ENCODE assay signal across 8 mouse cellular contexts in genomic region chr2:91237511-91238080, GRCm38 (mm10). TPM values are rescaled to one million over a fixed set of nuclear protein-coding genes. Genes with fewer than 3 reads are reported as not detected.
DNase-seq lines count a peak whose midpoint lies in the region; ATAC-seq and TF ChIP-seq lines count a peak whose summit lies in the region.
"Not testable (repeated sequence)": the region's sequence is repeated elsewhere in the genome, so short reads cannot be mapped to it uniquely, and the experiment has no call there.

No protein-coding gene starts in this region.

- 22% methylated on average over 4 of the region's 4 CpGs for WGBS in cerebellum, adult 2 months
- WGBS in forebrain, embryonic 11.5 days: 28% methylated on average over 4 of the region's 4 CpGs
- WGBS in heart, postnatal 0 days: 23% methylated on average over 4 of the region's 4 CpGs
- WGBS in kidney, embryonic 14.5 days: 17% methylated on average over 4 of the region's 4 CpGs
- 7% methylated on average over 4 of the region's 4 CpGs for WGBS in liver, embryonic 16.5 days (ENCODE audit: insufficient replicate concordance)
- 18% methylated on average over 4 of the region's 4 CpGs for whole genome bisulfite sequencing in midbrain, embryonic 16.5 days
- WGBS in stomach, postnatal 0 days: 8% methylated on average over 4 of the region's 4 CpGs

- TF ChIP-seq CTCF in ES-Bruce4 (IDR thresholded peaks at IDR 0.05; ENCODE audit: low read depth, low read length): peak; percentile 8
- TF ChIP-seq CTCF in cerebellum, adult 2 months (IDR thresholded peaks at IDR 0.05; ENCODE audit: borderline replicate concordance, insufficient read depth, low read depth, low read length): peak; percentile 35; the same call in 1 of the 2 replicates
- TF ChIP-seq CTCF in heart, postnatal 0 days (IDR thresholded peaks at IDR 0.05; ENCODE audit: low read depth): peak; percentile 14; the same call in 1 of the 2 replicates
- peak; percentile 51 for TF ChIP-seq CTCF in stomach, postnatal 0 days (IDR thresholded peaks at IDR 0.05; ENCODE audit: low read depth)

- H3K36me3 ChIP-seq in ES-Bruce4 (ENCODE audit: control insufficient read depth, insufficient read depth, low read length, poor library complexity, severe bottlenecking); forebrain, embryonic 11.5 days (ENCODE audit: control insufficient read depth, insufficient read depth, low read length); heart, postnatal 0 days (replicated peaks; ENCODE audit: control insufficient read depth, insufficient read depth, low read length); kidney, embryonic 14.5 days (ENCODE audit: control insufficient read depth, insufficient read depth, low read length); liver, embryonic 16.5 days (ENCODE audit: control insufficient read depth, insufficient read depth); midbrain, embryonic 16.5 days (ENCODE audit: control insufficient read depth, insufficient read depth, low read length); stomach, postnatal 0 days (ENCODE audit: control insufficient read depth, insufficient read depth, low read length): not testable (repeated sequence)

- TF ChIP-seq EP300 in ES-Bruce4 (IDR thresholded peaks at IDR 0.05; ENCODE audit: insufficient read depth, low read depth, low read length); heart, postnatal 0 days (IDR thresholded peaks at IDR 0.05; ENCODE audit: low read depth); stomach, postnatal 0 days (optimal IDR thresholded peaks at IDR 0.05): not testable (repeated sequence)

- not testable (repeated sequence) for H3K27me3 ChIP-seq in ES-Bruce4 (ENCODE audit: control insufficient read depth, insufficient read depth, low read length, poor library complexity, severe bottlenecking); cerebellum, adult 2 months (ENCODE audit: control insufficient read depth, insufficient read depth, low read length); forebrain, embryonic 11.5 days (ENCODE audit: control insufficient read depth, insufficient read depth, low read length); heart, postnatal 0 days (ENCODE audit: control insufficient read depth, insufficient read depth, low read length); kidney, embryonic 14.5 days (ENCODE audit: control insufficient read depth, insufficient read depth, low read length); liver, embryonic 16.5 days (ENCODE audit: control insufficient read depth, insufficient read depth, low read depth, low read length); midbrain, embryonic 16.5 days (ENCODE audit: control insufficient read depth, insufficient read depth, low read depth, low read length); stomach, postnatal 0 days (ENCODE audit: control insufficient read depth, insufficient read depth, low read length)

- H3K9me3 ChIP-seq in ES-Bruce4 (replicated peaks; ENCODE audit: control insufficient read depth, insufficient read depth, low read length, poor library complexity, severe bottlenecking); forebrain, embryonic 11.5 days (ENCODE audit: control insufficient read depth, low read length); heart, postnatal 0 days (replicated peaks; ENCODE audit: control insufficient read depth, low read length); kidney, embryonic 14.5 days (ENCODE audit: control insufficient read depth, low read length); liver, embryonic 16.5 days (replicated peaks; ENCODE audit: control insufficient read depth, low read length); midbrain, embryonic 16.5 days (replicated peaks; ENCODE audit: control insufficient read depth, low read length, poor library complexity, severe bottlenecking); stomach, postnatal 0 days (ENCODE audit: control insufficient read depth, low read length): not testable (repeated sequence)

- peak overlapping the region; percentile 60 for H3K9ac ChIP-seq in ES-Bruce4 (ENCODE audit: low read depth, poor library complexity, severe bottlenecking)
- peak overlapping the region; percentile 73; the same call in 1 of the 2 replicates for H3K9ac ChIP-seq in forebrain, embryonic 11.5 days (ENCODE audit: low read length)
- H3K9ac ChIP-seq in heart, postnatal 0 days (replicated peaks; ENCODE audit: low read depth, low read length); stomach, postnatal 0 days (ENCODE audit: low read length): not testable (repeated sequence)
- H3K9ac ChIP-seq in kidney, embryonic 14.5 days (ENCODE audit: low read depth, low read length): peak overlapping the region; percentile 51; the same call in 1 of the 2 replicates
- peak overlapping the region; percentile 77 for H3K9ac ChIP-seq in liver, embryonic 16.5 days (ENCODE audit: low read depth, low read length)
- peak overlapping the region; percentile 67 for H3K9ac ChIP-seq in midbrain, embryonic 16.5 days (ENCODE audit: low read depth, low read length)

- peak; percentile 13; the same call in 1 of the 2 replicates for ATAC-seq in forebrain, embryonic 11.5 days (replicated peaks; ENCODE audit: low FRiP score)
- ATAC-seq in heart, postnatal 0 days (ENCODE audit: insufficient read depth, low read depth): peak; percentile 32
- peak; percentile 7; the same call in 1 of the 2 replicates for ATAC-seq in kidney, embryonic 14.5 days (ENCODE audit: low FRiP score, low TSS enrichment)
- ATAC-seq in liver, embryonic 16.5 days (ENCODE audit: low read depth): peak; percentile 7; the same call in 1 of the 2 replicates
- peak; percentile 70 for ATAC-seq in midbrain, embryonic 16.5 days
- peak; percentile 43 for ATAC-seq in stomach, postnatal 0 days (ENCODE audit: low FRiP score, low TSS enrichment)

- peak overlapping the region; percentile 98 for H3K27ac ChIP-seq in ES-Bruce4 (ENCODE audit: insufficient read depth, low read length)
- not testable (repeated sequence) for H3K27ac ChIP-seq in cerebellum, adult 2 months (ENCODE audit: insufficient read depth, low read length)
- peak overlapping the region; percentile 85; the same call in 1 of the 2 replicates for H3K27ac ChIP-seq in forebrain, embryonic 11.5 days (ENCODE audit: low read depth, low read length)
- H3K27ac ChIP-seq in heart, postnatal 0 days (ENCODE audit: low read depth): peak overlapping the region; percentile 89
- H3K27ac ChIP-seq in kidney, embryonic 14.5 days (ENCODE audit: low read depth, low read length): peak overlapping the region; percentile 93; the same call in 1 of the 2 replicates
- H3K27ac ChIP-seq in liver, embryonic 16.5 days (ENCODE audit: low read length): peak overlapping the region; percentile 95
- peak overlapping the region; percentile 86 for H3K27ac ChIP-seq in midbrain, embryonic 16.5 days (ENCODE audit: low read length)
- peak overlapping the region; percentile 87 for H3K27ac ChIP-seq in stomach, postnatal 0 days (replicated peaks)

- not testable (repeated sequence) for H3K4me1 ChIP-seq in ES-Bruce4 (ENCODE audit: control insufficient read depth, insufficient read depth, low read length); cerebellum, adult 2 months (ENCODE audit: control insufficient read depth, insufficient read depth, low read length); forebrain, embryonic 11.5 days (replicated peaks; ENCODE audit: control insufficient read depth, insufficient read depth, low read length); heart, postnatal 0 days (ENCODE audit: control insufficient read depth, insufficient read depth); kidney, embryonic 14.5 days (ENCODE audit: control insufficient read depth, insufficient read depth, low read length); midbrain, embryonic 16.5 days (ENCODE audit: control insufficient read depth, insufficient read depth, low read length); stomach, postnatal 0 days (replicated peaks; ENCODE audit: control insufficient read depth, insufficient read depth)
- peaks cover 15% of the 10 kb centered on the region for H3K4me1 ChIP-seq in liver, embryonic 16.5 days (ENCODE audit: control insufficient read depth, low read depth, low read length)

- H3K4me2 ChIP-seq in forebrain, embryonic 11.5 days (ENCODE audit: low read depth, low read length, severe bottlenecking): peak overlapping the region; percentile 77
- H3K4me2 ChIP-seq in heart, postnatal 0 days (ENCODE audit: low read depth, low read length): peak overlapping the region; percentile 72
- peak overlapping the region; percentile 90 for H3K4me2 ChIP-seq in kidney, embryonic 14.5 days (replicated peaks; ENCODE audit: low read depth, low read length)
- H3K4me2 ChIP-seq in liver, embryonic 16.5 days (ENCODE audit: low read depth, low read length): peak overlapping the region; percentile 99
- H3K4me2 ChIP-seq in midbrain, embryonic 16.5 days (ENCODE audit: low read length): peak overlapping the region; percentile 85
- peak overlapping the region; percentile 52 for H3K4me2 ChIP-seq in stomach, postnatal 0 days (replicated peaks; ENCODE audit: low read depth)

- H3K4me3 ChIP-seq in ES-Bruce4 (ENCODE audit: low read depth, low read length): peak overlapping the region; percentile 94
- peak overlapping the region; percentile 76 for H3K4me3 ChIP-seq in cerebellum, adult 2 months (replicated peaks; ENCODE audit: insufficient read depth, low read depth, low read length)
- H3K4me3 ChIP-seq in forebrain, embryonic 11.5 days (ENCODE audit: low read depth, low read length): peak overlapping the region; percentile 51
- peak overlapping the region; percentile 53 for H3K4me3 ChIP-seq in heart, postnatal 0 days (ENCODE audit: low read depth, low read length)
- peak overlapping the region; percentile 71 for H3K4me3 ChIP-seq in kidney, embryonic 14.5 days (ENCODE audit: low read length)
- H3K4me3 ChIP-seq in liver, embryonic 16.5 days (ENCODE audit: low read depth, low read length): peak overlapping the region; percentile 72
- peak overlapping the region; percentile 60 for H3K4me3 ChIP-seq in midbrain, embryonic 16.5 days (ENCODE audit: low read depth, low read length)
- H3K4me3 ChIP-seq in stomach, postnatal 0 days (ENCODE audit: low read depth, low read length): peak overlapping the region; percentile 55

- peak in 1 of 2 experiments; percentile 40 for DNase-seq in cerebellum, adult 2 months
- DNase-seq in forebrain, embryonic 11.5 days (ENCODE audit: low spot score); heart, postnatal 0 days (ENCODE audit: low spot score); stomach, postnatal 0 days (ENCODE audit: low spot score): not testable (repeated sequence)

- not testable (repeated sequence) for TF ChIP-seq POLR2A in ES-Bruce4 (IDR thresholded peaks at IDR 0.05; ENCODE audit: insufficient read depth, low read length); cerebellum, adult 2 months (IDR thresholded peaks at IDR 0.05; ENCODE audit: borderline replicate concordance, insufficient read depth, low read length)

RNA-seq across cellular contexts. Expression of gene Ddb2, which starts 0.8 kb away (rescaled TPM):
- 19.3 and 22.3 TPM in 2 replicates for polyA plus RNA-seq in ES-Bruce4 (2011; ENCODE audit: insufficient read depth, insufficient read length, low read depth, missing spikeins)
- 34.5 and 41.5 TPM in 2 replicates for polyA plus RNA-seq in cerebellum, adult 2 months (2012; rRNA removed)
- polyA plus RNA-seq in forebrain, embryonic 11.5 days (2014; fragmentation: Nextera tagmentation; extraction: Ambion mirVana): 9.9 and 10.8 TPM in 2 replicates
- total RNA-seq in heart, postnatal 0 days (2014; rRNA removed; ENCODE audit: low replicate concordance): 2.2 and 6.0 TPM in 2 replicates
- 4.7 and 6.0 TPM in 2 replicates for polyA plus RNA-seq in heart, postnatal 0 days (2015; fragmentation: Nextera tagmentation; extraction: Ambion mirVana)
- 14.8 and 15.0 TPM in 2 replicates for polyA plus RNA-seq in kidney, embryonic 14.5 days (2014; fragmentation: Nextera tagmentation; extraction: Ambion mirVana)
- 5.9 and 6.2 TPM in 2 replicates for polyA plus RNA-seq in liver, embryonic 16.5 days (2015; fragmentation: Nextera tagmentation; extraction: Ambion mirVana)
- 18.1 and 18.4 TPM in 2 replicates for polyA plus RNA-seq in midbrain, embryonic 16.5 days (2015; fragmentation: Nextera tagmentation; extraction: Ambion mirVana)
- polyA plus RNA-seq in stomach, postnatal 0 days (2015; fragmentation: Nextera tagmentation; extraction: Ambion mirVana): 11.0 and 12.5 TPM in 2 replicates

RNA-seq across cellular contexts. Expression of gene Pacsin3, which starts 18.2 kb away (rescaled TPM):
- polyA plus RNA-seq in ES-Bruce4 (2011; ENCODE audit: insufficient read depth, insufficient read length, low read depth, missing spikeins): 18.0 and 19.9 TPM in 2 replicates
- 153 and 159 TPM in 2 replicates for polyA plus RNA-seq in cerebellum, adult 2 months (2012; rRNA removed)
- polyA plus RNA-seq in forebrain, embryonic 11.5 days (2014; fragmentation: Nextera tagmentation; extraction: Ambion mirVana): 28.9 and 34.8 TPM in 2 replicates
- total RNA-seq in heart, postnatal 0 days (2014; rRNA removed; ENCODE audit: low replicate concordance): 104 and 128 TPM in 2 replicates
- polyA plus RNA-seq in heart, postnatal 0 days (2015; fragmentation: Nextera tagmentation; extraction: Ambion mirVana): 58.7 and 59.9 TPM in 2 replicates
- polyA plus RNA-seq in kidney, embryonic 14.5 days (2014; fragmentation: Nextera tagmentation; extraction: Ambion mirVana): 24.3 and 32.8 TPM in 2 replicates
- 18.2 and 19.9 TPM in 2 replicates for polyA plus RNA-seq in liver, embryonic 16.5 days (2015; fragmentation: Nextera tagmentation; extraction: Ambion mirVana)
- 9.7 and 17.5 TPM in 2 replicates for polyA plus RNA-seq in midbrain, embryonic 16.5 days (2015; fragmentation: Nextera tagmentation; extraction: Ambion mirVana)
- 46.2 and 52.2 TPM in 2 replicates for polyA plus RNA-seq in stomach, postnatal 0 days (2015; fragmentation: Nextera tagmentation; extraction: Ambion mirVana)

RNA-seq across cellular contexts. Expression of gene Arfgap2, which starts 27.2 kb away (rescaled TPM):
- polyA plus RNA-seq in ES-Bruce4 (2011; ENCODE audit: insufficient read depth, insufficient read length, low read depth, missing spikeins): 35.3 and 40.9 TPM in 2 replicates
- polyA plus RNA-seq in cerebellum, adult 2 months (2012; rRNA removed): 51.9 and 54.1 TPM in 2 replicates
- 84.0 and 89.1 TPM in 2 replicates for polyA plus RNA-seq in forebrain, embryonic 11.5 days (2014; fragmentation: Nextera tagmentation; extraction: Ambion mirVana)
- total RNA-seq in heart, postnatal 0 days (2014; rRNA removed; ENCODE audit: low replicate concordance): 49.9 and 56.5 TPM in 2 replicates
- 53.0 and 56.3 TPM in 2 replicates for polyA plus RNA-seq in heart, postnatal 0 days (2015; fragmentation: Nextera tagmentation; extraction: Ambion mirVana)
- 58.6 and 81.6 TPM in 2 replicates for polyA plus RNA-seq in kidney, embryonic 14.5 days (2014; fragmentation: Nextera tagmentation; extraction: Ambion mirVana)
- 64.8 and 65.8 TPM in 2 replicates for polyA plus RNA-seq in liver, embryonic 16.5 days (2015; fragmentation: Nextera tagmentation; extraction: Ambion mirVana)
- 73.0 and 74.4 TPM in 2 replicates for polyA plus RNA-seq in midbrain, embryonic 16.5 days (2015; fragmentation: Nextera tagmentation; extraction: Ambion mirVana)
- polyA plus RNA-seq in stomach, postnatal 0 days (2015; fragmentation: Nextera tagmentation; extraction: Ambion mirVana): 46.7 and 48.1 TPM in 2 replicates

RNA-seq across cellular contexts. Expression of gene Acp2, which starts 34.9 kb away (rescaled TPM):
- polyA plus RNA-seq in ES-Bruce4 (2011; ENCODE audit: insufficient read depth, insufficient read length, low read depth, missing spikeins): 14.5 and 27.0 TPM in 2 replicates
- 35.9 and 37.3 TPM in 2 replicates for polyA plus RNA-seq in cerebellum, adult 2 months (2012; rRNA removed)
- 28.7 and 36.7 TPM in 2 replicates for polyA plus RNA-seq in forebrain, embryonic 11.5 days (2014; fragmentation: Nextera tagmentation; extraction: Ambion mirVana)
- total RNA-seq in heart, postnatal 0 days (2014; rRNA removed; ENCODE audit: low replicate concordance): 20.3 and 22.0 TPM in 2 replicates
- 11.2 and 11.8 TPM in 2 replicates for polyA plus RNA-seq in heart, postnatal 0 days (2015; fragmentation: Nextera tagmentation; extraction: Ambion mirVana)
- polyA plus RNA-seq in kidney, embryonic 14.5 days (2014; fragmentation: Nextera tagmentation; extraction: Ambion mirVana): 15.5 and 25.4 TPM in 2 replicates
- polyA plus RNA-seq in liver, embryonic 16.5 days (2015; fragmentation: Nextera tagmentation; extraction: Ambion mirVana): 10.6 and 11.3 TPM in 2 replicates
- polyA plus RNA-seq in midbrain, embryonic 16.5 days (2015; fragmentation: Nextera tagmentation; extraction: Ambion mirVana): 38.3 and 39.2 TPM in 2 replicates
- polyA plus RNA-seq in stomach, postnatal 0 days (2015; fragmentation: Nextera tagmentation; extraction: Ambion mirVana): 11.6 and 13.5 TPM in 2 replicates

RNA-seq across cellular contexts. Expression of gene Nr1h3, which starts 35.0 kb away (rescaled TPM):
- polyA plus RNA-seq in ES-Bruce4 (2011; ENCODE audit: insufficient read depth, insufficient read length, low read depth, missing spikeins): not detected in 2 replicates
- polyA plus RNA-seq in cerebellum, adult 2 months (2012; rRNA removed): 18.1 and 21.2 TPM in 2 replicates
- polyA plus RNA-seq in forebrain, embryonic 11.5 days (2014; fragmentation: Nextera tagmentation; extraction: Ambion mirVana): 1.6 and 2.0 TPM in 2 replicates
- 3.6 and 9.8 TPM in 2 replicates for total RNA-seq in heart, postnatal 0 days (2014; rRNA removed; ENCODE audit: low replicate concordance)
- polyA plus RNA-seq in heart, postnatal 0 days (2015; fragmentation: Nextera tagmentation; extraction: Ambion mirVana): 2.0 and 2.6 TPM in 2 replicates
- polyA plus RNA-seq in kidney, embryonic 14.5 days (2014; fragmentation: Nextera tagmentation; extraction: Ambion mirVana): 1.2 and 1.7 TPM in 2 replicates
- polyA plus RNA-seq in liver, embryonic 16.5 days (2015; fragmentation: Nextera tagmentation; extraction: Ambion mirVana): 18.8 and 20.8 TPM in 2 replicates
- 2.7 and 2.9 TPM in 2 replicates for polyA plus RNA-seq in midbrain, embryonic 16.5 days (2015; fragmentation: Nextera tagmentation; extraction: Ambion mirVana)
- 1.8 and 2.2 TPM in 2 replicates for polyA plus RNA-seq in stomach, postnatal 0 days (2015; fragmentation: Nextera tagmentation; extraction: Ambion mirVana)

Comparison
In these comparisons a context has a peak if more than half of its experiments do, and no peak if none do; other contexts are left out.
1. ATAC-seq: peak in every context shown above with its lines; median percentile 70 in midbrain, embryonic 16.5 days; 43 in stomach, postnatal 0 days; 32 in heart, postnatal 0 days; 13 in forebrain, embryonic 11.5 days; 7 in kidney, embryonic 14.5 days; 7 in liver, embryonic 16.5 days.